Mouse (Mus musculus) embryonic facial prominence, embryonic 11.5 days (tissue): ENCODE measurements around the gene Map3k12. TPM values are rescaled to one million over a fixed set of nuclear protein-coding genes. Genes with fewer than 3 reads are reported as not detected.

Experiments
- ATAC-seq: fragments of 200-750 bp; cut with Nextera tagmentation; replicated peaks from 2 replicates; pipeline ENCODE4 v1.8.0; 2017; ENCODE audit warnings: low read depth; ENCODE audit not compliant: insufficient number of reproducible peaks, low FRiP score, low TSS enrichment
- DNase-seq: peaks from one replicate; pipeline ENCODE4 v3.0.0-alpha.2; 2015; ENCODE audit warnings: low spot score
- H3K27ac ChIP-seq: fragments of 300-500 bp; sonication (generic); replicated peaks from 2 replicates; pipeline ENCODE4 v1.5.1; 2014; ENCODE audit warnings: mild to moderate bottlenecking, low read depth, low read length, control low read depth
- H3K27me3 ChIP-seq: fragments of 300-500 bp; sonication (generic); 2 replicates; pipeline ENCODE4 v1.6.1; 2014; ENCODE audit warnings: mild to moderate bottlenecking, low read length, moderate library complexity, mixed read lengths; ENCODE audit not compliant: control insufficient read depth, insufficient read depth
- H3K36me3 ChIP-seq: fragments of 300-500 bp; sonication (generic); replicated peaks from 2 replicates; pipeline ENCODE4 v1.6.1; 2014; ENCODE audit warnings: low read depth, mild to moderate bottlenecking, low read length, moderate library complexity, mixed read lengths; ENCODE audit not compliant: control insufficient read depth, insufficient read depth
- H3K4me1 ChIP-seq: fragments of 300-500 bp; sonication (generic); 2 replicates; pipeline ENCODE4 v1.6.1; 2014; ENCODE audit warnings: low read length, mixed read lengths; ENCODE audit not compliant: control insufficient read depth, insufficient read depth
- H3K4me2 ChIP-seq: fragments of 300-500 bp; sonication (generic); 2 replicates; pipeline ENCODE4 v1.6.1; 2014; ENCODE audit warnings: low read depth, mild to moderate bottlenecking, control low read depth, low read length, moderate library complexity
- H3K4me3 ChIP-seq: fragments of 300-500 bp; sonication (generic); 2 replicates; pipeline ENCODE4 v1.5.1; 2014; ENCODE audit warnings: low read depth, low read length, control low read depth
- H3K9ac ChIP-seq: fragments of 300-500 bp; sonication (generic); replicated peaks from 2 replicates; pipeline ENCODE4 v1.6.1; 2014; ENCODE audit warnings: mild to moderate bottlenecking, control low read depth, low read length
- H3K9me3 ChIP-seq: fragments of 300-500 bp; sonication (generic); replicated peaks from 2 replicates; pipeline ENCODE4 v1.6.1; 2016; ENCODE audit warnings: mild to moderate bottlenecking, low read length, inconsistent platforms, mixed read lengths; ENCODE audit not compliant: control insufficient read depth
- WGBS: fragments of 180-500 bp; shearing (Covaris S2); extraction: QIAGEN DNeasy Blood & Tissue Kit; methylation state at CpG from one replicate; pipeline ENCODE4 v1.1.7; 2014; 5-methylcytosine and 5-hydroxymethylcytosine counted together
- polyA plus RNA-seq: library from polyadenylated mRNA; unstranded; fragments of >200 nt; fragmentation: Nextera tagmentation; extraction: Ambion mirVana; gene quantifications from 2 replicates; pipeline ENCODE4 v1.2.1, GENCODE M21; 2014

Map3k12 gene
- polyA plus RNA-seq, 1 experiment from 2014 or later, result 13.4 TPM

GRCm38 (mm10) chr15:102470605-102471294, 46.1 kb downstream of the Map3k12 start:
- peak overlapping the region; percentile 98 for H3K9ac ChIP-seq
- peak overlapping the region; percentile 97 for H3K27ac ChIP-seq
- H3K4me3 ChIP-seq, result peak overlapping the region; percentile 82
- H3K9me3 ChIP-seq, result no peaks in the 10 kb centered on the region
- H3K4me2 ChIP-seq, result peak overlapping the region; percentile 51
- H3K27me3 ChIP-seq, result no peaks in the 10 kb centered on the region
- WGBS, result under 1% methylated on average over 28 of the region's 67 CpGs
- no peaks in the 10 kb centered on the region for H3K4me1 ChIP-seq
- H3K36me3 ChIP-seq, result no peaks in the 10 kb centered on the region
- ATAC-seq (peak; percentile 53), DNase-seq (peak; percentile 82)

- Histone ChIP-seq H3K4me1 (no peaks in the 10 kb centered on the region), H3K4me2 (peak within 1 kb of the TSS; percentile 51), H3K36me3 (no peaks in the 10 kb centered on the region), H3K9me3 (no peaks in the 10 kb centered on the region), H3K27ac (peak within 1 kb of the TSS; percentile 97), H3K27me3 (no peaks in the 10 kb centered on the region), H3K9ac (peak within 1 kb of the TSS; percentile 98), H3K4me3 (peak within 1 kb of the TSS; percentile 82)
- DNase-seq (peak; percentile 99), ATAC-seq (peak; percentile 99)
- 1% methylated on average over 34 of the region's 40 CpGs for WGBS
Measured at GRCm38 (mm10) chr15:102470183-102470604, 46.7 kb downstream of the Map3k12 start, which contains the start of gene Pcbp2. Pcbp2 (plus strand) TSS chr15:102470539.

- ATAC-seq, result no peak
- no peak overlapping the region for H3K9ac ChIP-seq
- whole genome bisulfite sequencing, result 97% methylated on average over 9 of the region's 9 CpGs
Measured at GRCm38 (mm10) chr15:102468675-102469370, 48.0 kb downstream of the Map3k12 start.

DNA sequence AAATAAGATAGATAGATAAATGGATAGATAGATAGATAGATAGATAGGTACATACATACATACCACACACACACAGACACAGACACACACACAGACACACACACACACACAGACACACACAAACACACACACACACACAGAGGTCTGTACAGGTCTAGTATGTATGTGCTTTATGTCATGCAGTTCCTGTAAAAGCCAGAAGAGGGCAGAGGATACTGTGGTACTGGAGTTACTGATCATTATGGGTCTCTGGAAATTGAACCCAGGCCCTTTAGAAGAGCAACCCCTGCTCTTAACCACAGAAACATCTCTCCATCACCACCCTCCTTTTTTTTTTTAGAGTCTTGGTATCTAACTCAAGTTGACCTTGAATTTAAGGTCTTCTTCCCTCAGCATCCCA, 53.2 kb downstream of the Map3k12 start:
- ATAC-seq (no peak), DNase-seq (peak; percentile 45)
- H3K4me3 ChIP-seq, result no peak overlapping the region
- H3K27me3 ChIP-seq, result no peaks in the 10 kb centered on the region
- H3K9me3 ChIP-seq, result no peaks in the 10 kb centered on the region
- H3K4me1 ChIP-seq, result no peaks in the 10 kb centered on the region
- no peaks in the 10 kb centered on the region for H3K36me3 ChIP-seq
- H3K4me2 ChIP-seq, result no peak overlapping the region
- no peak overlapping the region for H3K27ac ChIP-seq
- no peak overlapping the region for H3K9ac ChIP-seq

More at GRCm38 (mm10) chr15:102468675-102469370, 48.0 kb downstream of the Map3k12 start:
- no peak for DNase-seq
- no peaks in the 10 kb centered on the region for H3K27me3 ChIP-seq
- no peaks in the 10 kb centered on the region for H3K9me3 ChIP-seq
- no peak overlapping the region for H3K4me3 ChIP-seq
- no peak overlapping the region for H3K27ac ChIP-seq
- no peaks in the 10 kb centered on the region for H3K36me3 ChIP-seq
- H3K4me2 ChIP-seq, result no peak overlapping the region
- no peaks in the 10 kb centered on the region for H3K4me1 ChIP-seq

DNA sequence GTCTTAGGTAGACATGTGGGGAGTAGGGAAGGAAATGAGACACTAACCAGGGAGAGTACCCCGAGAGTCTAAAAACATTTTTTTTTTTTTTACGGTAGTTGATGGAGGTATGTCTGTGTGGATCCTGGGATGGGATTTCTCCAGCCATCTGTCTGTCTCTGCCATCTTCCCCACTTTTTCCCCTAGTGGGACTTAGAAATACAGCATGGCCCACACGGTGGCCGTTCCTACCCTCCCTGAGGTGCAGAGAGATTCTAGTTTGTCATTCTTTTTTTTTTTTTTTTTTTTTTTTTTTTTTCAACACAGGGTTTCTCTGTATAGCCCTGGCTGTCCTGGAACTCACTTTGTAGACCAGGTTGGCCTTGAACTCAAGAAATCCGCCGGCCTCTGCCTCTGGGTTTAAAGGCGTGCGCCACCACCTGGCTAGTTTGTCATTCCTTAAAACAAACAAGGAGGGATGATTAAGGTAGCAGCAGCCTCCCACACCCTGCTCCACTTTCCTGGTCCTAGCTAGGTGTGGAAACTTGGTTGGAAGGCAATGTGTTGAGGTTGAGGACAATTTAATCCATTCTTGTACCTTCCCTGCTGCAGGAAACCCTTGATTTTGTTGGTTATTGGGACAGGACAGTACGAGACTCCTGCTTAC, 55.3 kb downstream of the Map3k12 start:
- no peak overlapping the region for H3K4me2 ChIP-seq
- ATAC-seq (no peak), DNase-seq (no peak)
- no peaks in the 10 kb centered on the region for H3K36me3 ChIP-seq
- H3K4me1 ChIP-seq, result no peaks in the 10 kb centered on the region
- WGBS, result 76% methylated on average over 9 of the region's 9 CpGs
- H3K27me3 ChIP-seq, result no peaks in the 10 kb centered on the region
- no peak overlapping the region for H3K4me3 ChIP-seq
- H3K9me3 ChIP-seq, result no peaks in the 10 kb centered on the region
- H3K9ac ChIP-seq, result no peak overlapping the region
- H3K27ac ChIP-seq, result no peak overlapping the region

DNA sequence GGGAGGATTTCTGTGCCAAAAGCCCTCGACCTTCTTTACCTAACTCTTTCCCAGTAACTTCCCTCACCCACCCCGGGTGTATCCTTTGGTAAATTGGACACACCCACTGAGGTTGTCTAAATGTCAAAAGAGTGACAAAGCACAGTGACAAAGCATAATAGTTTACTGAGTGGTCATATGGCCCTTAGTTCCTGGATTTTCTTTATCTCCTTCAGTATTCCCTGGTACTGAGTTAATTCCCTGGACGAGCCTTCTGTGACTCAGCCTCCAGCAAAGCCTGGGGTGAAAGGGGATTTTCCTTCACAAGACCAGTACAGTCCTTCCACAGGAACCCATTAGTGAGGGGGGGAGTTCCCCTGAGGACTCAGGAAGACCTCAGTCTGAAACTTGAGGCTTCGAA, 55.9 kb downstream of the Map3k12 start:
- Histone ChIP-seq H3K27ac (no peak overlapping the region), H3K9ac (no peak overlapping the region), H3K9me3 (no peaks in the 10 kb centered on the region), H3K4me1 (no peaks in the 10 kb centered on the region), H3K4me3 (no peak overlapping the region), H3K4me2 (no peak overlapping the region), H3K36me3 (no peaks in the 10 kb centered on the region), H3K27me3 (no peaks in the 10 kb centered on the region)
- 66% methylated on average over 4 of the region's 4 CpGs for WGBS
- DNase-seq, result no peak
- no peak for ATAC-seq

GRCm38 (mm10) chr15:102460409-102460808, 56.5 kb downstream of the Map3k12 start:
- Histone ChIP-seq H3K9ac (no peak overlapping the region), H3K4me2 (no peak overlapping the region), H3K27me3 (no peaks in the 10 kb centered on the region), H3K4me3 (no peak overlapping the region), H3K27ac (no peak overlapping the region), H3K4me1 (no peaks in the 10 kb centered on the region), H3K36me3 (no peaks in the 10 kb centered on the region), H3K9me3 (no peaks in the 10 kb centered on the region)
- ATAC-seq (no peak), DNase-seq (no peak)
- WGBS, result 79% methylated on average over 12 of the region's 12 CpGs

GRCm38 (mm10) chr15:102459847-102460246, 57.0 kb downstream of the Map3k12 start:
- H3K9ac ChIP-seq, result no peak overlapping the region
- DNase-seq (no peak), ATAC-seq (no peak)
- H3K9me3 ChIP-seq, result no peaks in the 10 kb centered on the region
- no peak overlapping the region for H3K4me2 ChIP-seq
- WGBS, result 61% methylated on average over 5 of the region's 5 CpGs
- H3K4me3 ChIP-seq, result no peak overlapping the region
- H3K36me3 ChIP-seq, result no peaks in the 10 kb centered on the region
- H3K27me3 ChIP-seq, result no peaks in the 10 kb centered on the region
- H3K27ac ChIP-seq, result no peak overlapping the region
- H3K4me1 ChIP-seq, result no peaks in the 10 kb centered on the region
